Mouse (Mus musculus): ENCODE results near the gene Bag6.

Gene Bag6

DNA sequence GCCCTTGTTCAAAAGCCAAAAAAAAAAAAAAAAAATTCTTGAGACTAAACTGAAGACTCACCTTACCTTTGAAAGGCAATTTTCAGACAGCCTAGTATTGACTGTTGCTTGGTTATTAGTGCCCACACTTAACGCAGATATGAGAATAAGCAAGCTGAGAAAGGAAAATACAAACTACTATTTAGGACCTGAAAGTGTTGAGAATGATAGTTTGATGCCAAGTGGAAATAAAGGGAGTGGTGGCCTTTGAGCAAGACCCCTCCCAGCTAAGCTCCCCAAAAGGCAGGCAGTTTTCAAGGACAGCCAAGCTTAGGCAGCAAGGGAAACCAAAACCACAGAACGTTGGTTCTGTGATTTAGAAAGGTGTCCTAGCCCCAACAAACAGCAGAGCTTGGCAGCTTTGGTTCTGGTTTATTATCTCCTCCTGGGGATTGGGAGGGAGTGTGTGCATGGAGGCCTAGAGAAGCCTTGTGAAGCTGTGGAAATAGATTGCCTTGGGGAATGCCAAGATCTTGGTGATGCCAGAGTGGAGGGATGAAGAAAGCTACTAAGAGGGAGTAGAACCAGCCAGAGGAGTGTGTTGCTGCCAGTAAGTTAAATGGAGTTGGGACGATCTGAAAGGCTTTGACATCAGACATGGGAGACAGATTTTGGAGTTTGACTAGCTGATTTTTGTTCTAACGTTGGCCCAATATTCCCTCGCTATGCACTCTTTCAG, 13.1 kb downstream of the Bag6 start:
- no peak for DNase-seq

DNA sequence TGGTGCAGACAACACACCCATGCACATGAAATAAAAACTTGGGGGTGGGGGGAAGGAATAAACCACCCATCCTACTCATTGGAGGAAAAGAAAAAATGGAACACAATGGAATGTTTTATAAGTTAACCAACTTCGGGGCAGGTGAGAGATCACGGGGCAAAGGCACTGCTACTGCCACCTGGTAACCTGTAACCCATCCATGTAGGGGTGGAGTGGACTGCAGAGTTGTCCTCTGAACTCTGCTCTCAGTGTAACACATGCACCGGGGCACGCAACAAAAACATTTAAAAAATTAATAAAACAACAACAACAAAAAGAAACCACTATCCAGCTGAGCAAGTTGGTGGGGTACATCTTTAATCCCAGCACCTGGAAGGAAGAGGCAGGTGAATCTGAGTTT, 17.1 kb downstream of the Bag6 start:
- no peak for DNase-seq

DNA sequence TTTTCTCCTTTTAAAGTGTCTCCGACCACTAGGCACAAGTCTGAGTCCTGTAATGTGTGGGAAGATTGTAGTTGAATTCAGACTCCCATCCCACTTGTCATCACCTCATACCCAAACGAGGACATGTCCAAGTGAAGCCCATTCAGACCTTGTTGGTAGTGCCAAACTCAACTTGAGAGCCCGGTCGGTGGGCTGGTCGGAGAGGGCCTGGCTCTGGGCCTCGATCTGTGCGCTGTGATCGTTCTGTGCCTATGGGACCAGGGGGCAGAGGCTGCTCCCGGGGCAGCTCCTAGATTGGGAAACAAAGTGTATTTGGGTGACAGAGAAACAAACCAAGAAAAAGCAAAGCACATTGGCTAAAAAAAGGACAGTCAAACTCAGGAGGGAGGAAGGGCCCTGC, 18.1 kb downstream of the Bag6 start:
- no peak for DNase-seq

DNA sequence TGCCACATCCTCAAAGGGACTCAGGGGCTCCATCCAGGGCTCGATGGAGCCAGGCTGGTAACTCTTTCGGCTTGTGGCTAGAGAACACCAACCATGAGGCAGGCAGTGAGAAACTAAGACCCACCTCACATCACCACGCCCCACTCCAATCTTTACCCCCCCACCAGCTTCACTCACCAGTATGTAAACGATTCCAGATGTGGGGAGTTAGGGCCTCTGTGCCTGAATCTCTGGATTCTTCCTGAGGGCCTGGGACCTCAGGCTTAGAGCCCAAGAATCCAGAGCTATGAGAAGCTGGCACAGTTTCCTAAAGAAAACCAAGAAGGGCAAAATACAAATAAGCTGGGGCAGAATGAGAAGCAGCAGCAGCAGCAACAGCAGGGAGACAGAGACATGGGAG, 19.0 kb downstream of the Bag6 start:
- no peak for DNase-seq

DNA sequence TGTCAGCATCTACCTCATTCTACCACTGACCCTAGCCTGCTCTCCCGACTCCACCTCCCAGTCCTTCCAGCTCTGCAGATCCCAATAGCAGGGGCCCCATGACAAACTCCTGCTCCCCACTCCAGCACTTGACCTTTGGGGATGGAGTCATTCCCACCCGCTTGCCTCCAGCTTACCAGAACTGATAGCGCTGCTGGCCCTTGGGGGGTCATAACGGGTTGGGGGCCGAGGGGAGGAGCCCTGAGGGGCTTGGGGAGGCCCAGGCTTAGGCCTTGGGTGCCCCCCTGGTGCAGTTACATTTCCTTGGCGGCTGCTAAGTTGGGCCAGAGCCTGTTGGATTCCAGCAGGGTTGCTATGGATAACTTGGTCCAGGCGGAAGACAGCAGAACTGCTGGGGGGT, 19.6 kb downstream of the Bag6 start:
- DNase-seq: no peak

DNA sequence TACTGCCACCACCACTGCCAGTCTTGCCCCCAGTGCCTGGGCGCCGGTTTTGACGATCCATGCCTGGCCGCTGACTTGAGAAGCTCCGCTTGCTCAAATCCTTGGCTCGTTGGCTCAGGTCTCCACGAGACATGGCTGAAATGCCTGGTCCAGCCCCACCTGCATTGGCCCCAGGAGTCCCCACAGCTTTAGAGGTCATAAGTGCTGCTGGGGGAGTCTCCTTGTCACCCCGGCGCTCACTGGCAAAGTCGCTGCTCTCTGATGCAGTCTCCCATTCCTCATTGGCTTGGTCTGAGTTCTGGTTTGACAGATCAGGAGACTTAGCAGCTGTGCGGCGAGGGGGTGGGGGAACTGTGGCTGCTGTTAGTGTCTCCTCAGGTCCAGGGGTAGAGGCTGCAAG, 20.5 kb downstream of the Bag6 start:
- no peak for DNase-seq

DNA sequence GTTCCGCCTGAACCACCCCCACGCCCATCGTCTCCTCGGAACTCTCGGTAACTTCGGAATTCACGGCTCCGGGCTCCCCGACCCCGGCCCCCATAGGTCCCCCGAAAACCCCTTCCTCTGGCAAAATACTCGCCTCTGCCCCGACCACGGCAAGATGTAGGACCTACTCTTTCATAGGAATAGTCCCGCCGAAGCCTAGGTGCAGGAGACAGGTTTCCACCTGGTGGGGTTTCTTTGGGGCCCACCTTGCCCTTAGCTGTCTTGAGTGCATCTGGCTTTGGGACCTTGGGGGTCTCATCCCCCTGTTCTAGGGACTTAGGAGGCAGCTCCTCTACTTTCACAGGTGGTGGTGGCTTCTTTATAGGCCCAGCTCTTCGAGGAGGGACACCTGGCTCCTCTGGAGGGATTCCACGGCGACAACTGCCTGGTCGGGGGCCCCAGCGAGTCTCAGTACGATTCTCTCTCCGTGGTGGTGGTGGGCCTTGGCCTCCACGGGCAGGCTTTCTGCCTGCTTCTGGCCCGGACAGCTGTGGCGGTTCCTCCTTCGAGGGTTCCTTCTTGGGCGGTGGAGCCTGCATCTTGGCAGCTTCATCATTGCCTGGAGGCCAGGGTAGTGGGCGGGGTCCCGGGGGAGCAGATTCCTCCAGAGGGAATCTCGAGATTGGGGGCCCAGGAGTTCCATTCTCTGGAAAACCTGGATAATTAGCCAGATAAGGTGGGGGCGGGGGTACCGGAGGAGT, 21.7 kb downstream of the Bag6 start:
- DNase-seq: no peak

DNA sequence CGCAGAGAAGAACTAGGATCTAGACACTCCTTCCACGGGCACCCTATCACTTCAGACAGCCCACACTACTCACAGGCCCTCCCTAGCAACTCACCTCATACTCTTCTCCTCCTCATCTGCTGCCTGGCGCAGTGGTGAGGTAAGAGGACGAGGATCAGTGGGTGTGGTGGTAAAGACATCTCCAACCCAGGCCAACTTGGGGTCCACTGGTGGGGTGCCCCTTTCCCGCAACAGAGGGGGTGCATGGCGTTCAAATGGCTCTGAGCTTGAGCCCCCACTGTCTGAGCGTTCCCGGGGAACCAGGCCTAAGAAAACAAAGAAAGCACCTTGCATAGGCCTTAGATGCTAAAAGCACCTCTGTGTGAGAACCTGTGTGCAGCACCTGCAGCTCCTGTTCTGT, 22.3 kb downstream of the Bag6 start:
- no peak for DNase-seq

DNA sequence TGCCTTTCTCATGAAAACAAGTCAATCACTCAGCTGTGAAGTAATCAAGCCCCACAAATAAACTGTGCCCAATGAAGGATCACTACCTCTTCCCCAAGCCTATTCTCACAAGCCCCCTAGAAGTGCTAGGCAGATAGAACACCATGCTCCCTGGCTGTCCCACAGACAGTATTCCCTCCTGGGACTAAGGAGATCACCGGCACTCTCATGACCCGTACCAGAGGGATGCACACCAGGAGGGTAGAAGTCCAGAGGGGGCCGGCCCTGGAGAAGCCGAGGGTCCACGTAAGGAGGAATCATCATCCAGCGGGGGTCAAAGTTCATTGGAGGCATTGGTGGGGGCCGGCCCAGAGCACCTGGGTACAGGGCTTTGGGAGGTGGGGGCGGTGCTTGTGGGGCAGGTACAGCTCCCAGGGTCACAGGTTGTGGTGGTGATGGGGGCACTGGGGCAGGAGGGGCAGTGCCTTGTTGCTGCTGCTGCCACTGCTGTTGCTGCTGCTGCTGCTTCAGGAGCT, 22.7 kb downstream of the Bag6 start:
- DNase-seq: no peak

DNA sequence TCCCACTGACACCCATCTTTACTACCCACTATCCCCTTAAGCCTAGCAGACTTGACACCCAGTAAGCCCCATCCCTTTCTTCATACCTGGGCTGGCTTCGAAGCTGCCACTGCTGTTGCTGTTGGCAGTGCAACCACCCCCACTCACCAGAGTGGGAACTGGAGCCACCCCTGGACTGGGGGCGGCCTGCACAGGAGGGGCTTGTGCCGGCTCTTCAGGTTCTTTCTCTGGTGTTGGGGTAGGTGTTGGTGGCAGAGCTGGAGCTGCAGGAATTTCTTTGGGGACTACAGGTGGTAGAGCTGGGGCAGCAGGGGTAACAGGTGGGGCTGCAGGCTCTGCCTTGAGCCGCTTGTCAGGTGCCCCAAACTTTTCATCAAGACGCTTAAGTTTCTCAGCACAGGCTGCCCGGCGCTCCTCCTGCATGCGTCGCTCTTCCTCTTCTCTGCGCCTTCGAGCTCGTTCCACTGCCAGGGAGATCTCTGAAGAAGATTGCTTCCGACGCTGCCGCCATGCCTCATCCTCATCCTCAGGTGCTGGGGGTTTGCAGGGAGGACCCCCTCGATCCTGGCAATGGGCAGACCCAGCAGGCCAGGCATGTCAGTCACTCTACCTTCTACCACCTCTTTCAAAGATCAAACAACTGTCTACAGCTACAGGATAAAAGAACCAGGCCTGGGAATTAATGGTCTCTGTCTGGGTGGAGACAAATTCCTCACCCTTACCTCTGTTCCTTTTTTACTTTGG, 24.0 kb downstream of the Bag6 start:
- no peak for DNase-seq

DNA sequence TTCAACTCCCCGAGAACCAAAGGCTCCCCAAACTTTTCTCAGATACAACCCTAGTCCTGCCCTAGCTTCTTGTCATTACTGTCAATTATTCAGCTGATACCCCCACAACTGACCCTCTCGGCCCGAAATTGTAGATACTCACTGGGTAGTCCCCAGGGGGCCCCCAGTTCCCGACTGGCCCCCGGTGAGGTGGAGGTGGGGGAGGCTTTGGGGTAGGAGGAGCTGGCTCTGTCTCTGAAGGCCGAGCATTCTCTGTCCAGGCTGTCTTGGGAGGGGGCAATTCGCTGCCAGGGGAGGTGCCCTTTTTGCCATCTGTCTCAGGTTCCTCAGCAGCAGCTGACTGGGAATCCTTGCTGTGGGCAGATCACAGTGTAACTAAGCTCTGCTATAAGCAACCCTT, 24.7 kb downstream of the Bag6 start:
- no peak for DNase-seq

DNA sequence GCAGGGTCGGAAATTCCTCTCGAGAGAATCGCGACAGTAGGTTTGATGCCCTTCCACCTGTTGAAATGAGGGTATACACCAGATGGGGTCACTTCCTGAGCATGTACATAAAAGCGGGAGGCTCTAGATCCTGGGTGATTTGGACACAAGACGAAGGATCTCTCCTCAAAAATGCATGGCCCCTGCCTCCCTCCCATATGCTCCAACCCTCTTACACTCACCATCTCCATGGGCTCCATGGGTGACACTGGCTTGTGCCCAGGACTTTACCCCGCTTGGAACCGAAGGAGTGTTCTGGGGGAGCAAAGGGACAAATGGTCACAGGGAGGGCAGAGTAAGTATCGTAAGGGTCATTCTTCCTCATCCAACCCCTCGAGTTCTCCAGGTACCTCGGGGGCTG, 26.4 kb downstream of the Bag6 start:
- no peak for DNase-seq

DNA sequence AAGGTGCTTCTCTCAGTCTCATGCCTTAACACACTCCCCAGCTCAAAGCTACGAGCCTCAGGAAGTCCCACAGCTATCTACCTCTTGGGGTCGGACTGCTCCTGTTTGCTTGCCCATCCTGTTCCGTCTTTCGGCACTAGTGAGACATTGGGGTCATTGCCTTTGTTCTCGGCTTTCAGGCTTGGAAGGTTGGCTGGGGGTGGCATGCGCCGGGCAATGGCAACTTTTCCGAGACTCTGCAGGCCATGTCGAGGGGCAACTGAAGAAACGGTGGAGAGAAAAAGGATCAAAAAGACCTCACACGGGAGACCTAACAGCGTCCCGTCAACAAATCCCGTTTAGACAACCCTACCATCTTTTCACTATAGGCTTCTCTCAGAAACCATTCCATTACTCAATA, 27.1 kb downstream of the Bag6 start:
- no peak for DNase-seq

DNA sequence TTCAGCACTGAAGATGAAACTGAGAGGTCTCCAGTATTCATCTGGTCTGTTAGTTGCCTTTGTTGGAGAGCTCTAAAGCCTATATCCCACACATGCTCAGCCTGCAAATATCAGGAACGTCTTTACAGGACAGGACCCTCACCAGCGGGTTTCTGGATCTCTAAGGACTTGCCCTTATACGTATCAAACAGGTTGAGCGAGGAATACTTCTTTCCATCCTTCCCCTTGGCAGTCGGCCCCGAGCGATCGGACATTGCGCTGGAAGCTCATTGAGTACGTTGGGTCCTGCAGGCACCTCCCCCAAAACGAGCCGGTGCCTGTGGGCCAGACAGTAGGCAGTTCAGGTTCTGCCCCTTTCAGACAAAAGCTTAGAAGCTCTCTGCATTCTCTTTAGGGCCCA, 27.8 kb downstream of the Bag6 start:
- no peak for DNase-seq

DNA sequence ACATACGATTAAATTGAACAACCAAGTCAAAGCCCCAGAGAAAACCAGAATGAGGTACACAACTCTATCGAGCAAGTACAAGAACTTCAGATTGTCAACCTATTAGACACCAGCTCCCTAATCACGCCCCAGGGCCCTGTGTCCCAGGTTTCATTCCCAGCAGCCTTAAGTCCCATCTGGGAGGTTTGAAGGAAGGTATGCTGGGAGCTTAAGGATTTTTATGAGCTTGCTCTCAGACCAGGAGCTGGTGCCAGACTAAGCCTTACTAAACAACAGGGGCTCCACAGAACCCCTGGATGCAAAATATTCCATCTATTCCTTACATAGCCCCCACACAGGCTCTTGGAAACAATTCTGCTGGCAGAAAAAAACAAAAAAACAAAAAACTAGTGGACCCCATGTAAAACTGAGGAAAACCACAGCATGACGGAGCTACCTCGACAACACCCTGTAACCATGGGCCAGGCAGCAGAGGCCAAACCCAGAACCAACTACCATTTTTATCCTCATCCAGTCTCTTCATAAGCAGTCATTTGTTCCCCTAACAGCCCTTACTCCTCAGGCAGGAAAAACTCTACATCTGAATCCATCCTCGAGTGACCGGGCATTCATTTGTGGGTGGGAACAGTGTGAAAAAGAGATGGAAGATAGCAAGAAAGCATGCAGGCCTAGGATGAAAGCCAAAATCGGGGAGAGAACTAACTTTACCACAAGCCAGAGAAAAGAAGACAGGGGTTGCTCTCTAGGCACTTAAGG, 28.5 kb downstream of the Bag6 start:
- DNase-seq: no peak

DNA sequence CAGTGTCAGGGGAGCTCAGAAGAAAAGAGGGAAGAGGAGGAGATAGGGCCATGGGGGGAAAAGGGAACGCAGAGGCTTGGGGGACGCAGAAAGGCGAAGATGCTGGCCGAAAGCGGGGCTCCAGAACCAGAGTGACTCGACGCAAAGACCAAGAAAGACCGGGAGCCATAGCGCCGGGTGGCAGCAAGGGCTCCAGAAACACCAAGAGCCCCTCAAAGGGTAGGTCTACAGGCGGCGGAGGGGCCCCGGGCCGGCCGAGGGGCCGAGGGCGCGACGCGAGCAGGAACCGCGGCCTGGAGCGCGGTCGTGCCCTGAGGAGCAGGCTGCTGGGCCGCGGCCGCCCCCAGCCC, 29.2 kb downstream of the Bag6 start:
- DNase-seq: no peak

DNA sequence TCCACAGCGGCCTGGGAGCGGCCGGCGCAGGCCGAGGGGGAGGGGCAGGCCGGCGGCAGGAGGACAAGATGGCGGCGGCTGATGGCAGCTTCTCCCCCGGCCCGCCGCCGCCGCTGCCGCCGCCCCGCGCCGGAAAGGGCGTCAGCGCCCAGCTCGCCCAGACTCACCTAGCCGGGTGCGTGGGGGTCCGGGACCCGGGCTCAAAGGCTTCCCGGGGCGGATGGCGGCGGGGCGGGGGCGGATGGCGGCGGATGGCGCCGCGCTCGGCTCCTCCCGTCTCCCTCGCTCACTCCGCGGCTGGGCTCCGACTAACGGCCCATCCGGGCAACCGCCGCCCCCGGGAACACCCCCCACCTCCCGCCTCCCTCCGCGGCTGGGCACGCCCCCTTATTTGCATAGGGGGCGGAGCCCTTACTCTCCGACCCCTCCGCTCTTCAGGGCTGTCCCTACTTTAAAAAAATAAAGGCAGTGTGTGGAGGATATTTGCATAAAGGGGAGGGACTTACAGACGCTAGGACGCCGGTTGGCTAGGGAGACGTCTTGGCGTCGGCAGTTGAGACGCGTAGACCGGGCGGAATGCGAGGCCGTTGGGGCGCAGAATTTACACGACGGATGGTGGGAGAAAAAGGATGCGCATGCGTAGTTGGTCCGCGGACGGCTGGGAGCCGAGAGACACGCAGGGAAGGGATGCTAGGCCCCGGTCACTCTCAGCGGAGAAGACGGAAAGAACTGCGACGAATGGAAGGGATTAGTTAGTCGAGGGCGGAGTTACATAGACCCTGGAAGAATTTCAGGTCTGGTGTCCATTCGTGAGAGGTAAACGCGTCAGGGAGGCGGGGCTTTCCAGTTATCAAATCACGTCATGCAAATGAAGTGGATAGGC, 29.8 kb downstream of the Bag6 start, which contains the start of gene Prrc2a:
Prrc2a (minus strand) TSS at position 330 of the 883 bp plus-strand sequence.
- peak; percentile 97 for DNase-seq

DNA sequence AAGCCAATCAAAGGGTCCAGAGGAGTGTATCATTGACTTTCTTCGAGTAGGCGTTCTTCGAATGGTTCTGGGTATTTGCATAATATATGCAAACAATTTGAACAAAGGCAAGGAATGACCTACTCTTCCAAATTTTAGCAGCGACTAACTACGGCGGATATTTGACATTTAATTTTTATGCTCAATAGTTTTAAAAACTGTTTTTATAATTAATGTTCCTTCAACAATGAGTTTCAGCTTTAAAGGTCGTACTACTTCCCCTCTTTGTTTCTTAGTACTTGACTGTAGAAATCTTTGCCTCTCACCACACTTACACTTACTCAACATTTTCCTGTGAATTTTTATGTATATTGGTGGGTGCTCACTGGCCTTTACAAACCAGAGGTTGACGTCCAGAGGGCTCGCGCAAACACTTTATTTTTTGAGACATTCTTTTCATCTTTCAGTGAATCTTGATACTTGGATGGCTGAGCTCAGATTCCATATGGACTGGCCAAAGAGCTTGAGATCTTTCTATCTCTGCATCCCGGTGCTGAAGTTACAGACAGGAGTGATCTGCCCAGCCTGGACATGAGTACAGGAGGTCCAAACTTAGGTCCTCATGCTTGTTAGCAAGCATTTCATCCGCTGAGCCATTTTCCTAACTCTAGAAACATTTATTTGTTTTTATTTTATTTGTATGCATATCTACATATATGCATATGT, 30.6 kb downstream of the Bag6 start:
- no peak for DNase-seq

DNA sequence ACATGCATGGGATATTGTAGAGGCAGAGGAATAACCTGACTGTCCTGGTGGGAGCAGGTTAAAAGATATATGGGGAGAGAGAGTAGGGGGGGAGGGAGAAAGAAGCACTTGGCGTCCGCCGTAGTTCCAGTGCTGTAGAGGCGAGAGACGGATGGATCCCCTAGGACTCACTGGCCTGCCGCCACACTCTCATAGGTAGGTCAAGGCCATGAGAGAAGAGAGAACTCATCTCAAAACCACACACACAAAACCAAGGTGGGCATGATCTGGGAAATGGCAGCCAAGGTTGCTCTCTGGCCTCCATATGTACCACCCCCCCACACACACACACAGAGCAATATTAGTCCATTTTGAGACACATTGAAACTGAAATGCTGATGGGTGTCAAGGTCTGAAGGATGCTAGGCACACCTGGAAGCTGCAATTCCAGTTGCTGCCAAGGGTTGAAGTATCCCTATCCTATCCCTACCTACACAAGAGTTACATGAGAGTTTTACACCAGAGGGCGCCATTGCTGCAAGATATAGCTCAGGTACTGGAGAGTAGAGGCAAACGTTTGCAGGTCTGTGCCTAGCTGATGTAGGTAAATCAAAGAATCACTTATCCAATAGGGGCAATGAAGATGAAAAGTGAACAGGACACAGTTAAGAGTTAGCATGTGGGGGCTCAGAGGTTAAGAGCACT, 31.5 kb downstream of the Bag6 start:
- peak; percentile 80 for DNase-seq

DNA sequence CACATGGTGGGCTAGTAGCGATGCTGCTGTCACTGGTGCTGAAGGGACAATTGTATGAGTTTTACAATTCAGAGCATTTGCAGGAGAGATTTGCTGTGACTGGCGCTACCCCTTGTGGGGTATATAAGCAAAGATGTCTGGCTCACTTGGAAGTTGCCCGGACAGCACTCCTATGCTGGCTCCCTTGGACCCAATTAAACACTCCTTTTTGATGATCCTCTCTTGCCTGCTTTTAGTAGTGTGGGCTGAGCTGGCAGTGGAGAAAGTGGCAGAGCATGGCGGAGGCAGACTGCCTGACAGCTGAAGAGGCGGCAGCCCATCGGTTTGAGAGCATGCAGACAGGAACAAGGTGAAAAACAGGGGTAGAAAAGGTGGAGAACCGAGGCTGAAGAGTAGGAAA, 32.8 kb downstream of the Bag6 start:
- DNase-seq: no peak
